Mouse (Mus musculus) CH12.LX (cell line): Measurements from ENCODE around the gene Stx8. TPM values are rescaled to one million over a fixed set of nuclear protein-coding genes. Genes with fewer than 3 reads are reported as not detected.

Source experiments
- DNase-seq: peaks from one replicate; pipeline ENCODE4 v3.0.0-alpha.2; 2013; ENCODE audit errors: extremely low read depth
- H3K27ac ChIP-seq: 2 replicates; pipeline ENCODE4 v1.5.1; 2012; ENCODE audit warnings: low read depth, mild to moderate bottlenecking, control low read depth, moderate library complexity; ENCODE audit not compliant: insufficient read depth
- H3K27me3 ChIP-seq: replicated peaks from 2 replicates; pipeline ENCODE3; 2012; ENCODE audit warnings: inconsistent platforms
- H3K36me3 ChIP-seq, 2 experiments: replicated peaks in 1 of 2; 2 replicates each; pipeline versions ENCODE3 to v1.6.1; 2012; ENCODE audit warnings: inconsistent platforms in 1 of 2, low read length in 1 of 2, mild to moderate bottlenecking in 1 of 2, mixed read lengths in 1 of 2, moderate library complexity in 1 of 2; ENCODE audit not compliant: control insufficient read depth in 1 of 2, insufficient read depth in 1 of 2
- H3K4me1 ChIP-seq, 2 experiments: 2 replicates each; pipeline ENCODE4 v1.6.1; 2012; ENCODE audit warnings: inconsistent platforms in 1 of 2, moderate library complexity in 1 of 2; ENCODE audit not compliant: insufficient read depth in 2 of 2, control insufficient read depth in 1 of 2
- H3K4me2 ChIP-seq: 2 replicates; pipeline ENCODE4 v1.6.1; 2012; ENCODE audit warnings: low read depth, mild to moderate bottlenecking, control low read depth; ENCODE audit not compliant: poor library complexity, insufficient read depth, severe bottlenecking
- H3K4me3 ChIP-seq, 3 experiments: fragments of 150-350 bp in 1 of 3; sonication (generic) in 1 of 3; replicated peaks in 1 of 3; 2 replicates each; pipeline versions ENCODE3 to v1.5.1; 2011 to 2012; ENCODE audit warnings: low read depth in 2 of 3, low read length in 2 of 3, mild to moderate bottlenecking in 2 of 3, moderate library complexity in 2 of 3, control low read depth in 1 of 3, improper control_type of control experiment in 1 of 3, inconsistent platforms in 1 of 3, mixed read lengths in 1 of 3; ENCODE audit not compliant: poor library complexity in 1 of 3
- H3K79me2 ChIP-seq: replicated peaks from 2 replicates; pipeline ENCODE4 v1.6.1; 2012; ENCODE audit warnings: mild to moderate bottlenecking, moderate library complexity; ENCODE audit not compliant: control insufficient read depth, poor library complexity, insufficient read depth, severe bottlenecking; ENCODE audit errors: extremely low read depth
- H3K9ac ChIP-seq: 2 replicates; pipeline ENCODE4 v1.6.1; 2012; ENCODE audit warnings: low read depth, mild to moderate bottlenecking, control low read depth, moderate library complexity; ENCODE audit not compliant: insufficient read depth
- H3K9me3 ChIP-seq: replicated peaks from 2 replicates; pipeline ENCODE3; 2012; ENCODE audit warnings: low read length, inconsistent platforms, mixed read lengths
- BHLHE40 ChIP-seq: IDR thresholded peaks from 2 replicates; pipeline ENCODE4 v1.6.1; 2011; ENCODE audit warnings: mild to moderate bottlenecking, low read depth, low read length, improper control_type of control experiment
- CHD1 ChIP-seq: IDR thresholded peaks from 2 replicates; pipeline ENCODE4 v1.6.1; 2012; ENCODE audit warnings: low read depth, low read length, improper control_type of control experiment, inconsistent platforms
- CHD2 ChIP-seq: IDR thresholded peaks from 2 replicates; pipeline ENCODE4 v1.6.1; 2011; ENCODE audit warnings: low read length, improper control_type of control experiment
- E2F4 ChIP-seq: IDR thresholded peaks from 2 replicates; pipeline ENCODE4 v1.6.1; 2011; ENCODE audit warnings: low read depth, low read length, improper control_type of control experiment; ENCODE audit not compliant: insufficient replicate concordance
- ELF1 ChIP-seq: IDR thresholded peaks from 2 replicates; pipeline ENCODE4 v1.6.1; 2014; ENCODE audit warnings: low read depth, mild to moderate bottlenecking, inconsistent platforms, low read length, improper control_type of control experiment
- EP300 ChIP-seq: IDR thresholded peaks from 2 replicates; pipeline ENCODE4 v1.6.1; 2011; ENCODE audit warnings: low read length, improper control_type of control experiment
- ETS1 ChIP-seq: conservative IDR thresholded peaks from 2 replicates; pipeline ENCODE4 v1.6.1; 2012; ENCODE audit warnings: low read depth, mild to moderate bottlenecking, inconsistent platforms, low read length, improper control_type of control experiment, moderate library complexity
- GABPA ChIP-seq: IDR thresholded peaks from 2 replicates; pipeline ENCODE4 v1.6.1; 2012; ENCODE audit warnings: low read depth, low read length, improper control_type of control experiment, inconsistent platforms; ENCODE audit not compliant: insufficient replicate concordance
- HCFC1 ChIP-seq: IDR thresholded peaks from 2 replicates; pipeline ENCODE4 v1.6.1; 2012; ENCODE audit warnings: low read depth, mild to moderate bottlenecking, inconsistent platforms, low read length, improper control_type of control experiment
- IRF4 ChIP-seq: IDR thresholded peaks from 2 replicates; pipeline ENCODE4 v1.6.1; 2014; ENCODE audit warnings: low read depth, mild to moderate bottlenecking, inconsistent platforms, low read length, improper control_type of control experiment
- JUN ChIP-seq: IDR thresholded peaks from 2 replicates; pipeline ENCODE4 v1.6.1; 2011; ENCODE audit warnings: low read depth, mild to moderate bottlenecking, low read length, improper control_type of control experiment, moderate library complexity; ENCODE audit not compliant: insufficient read depth
- JUND ChIP-seq: conservative IDR thresholded peaks from 2 replicates; pipeline ENCODE4 v1.6.1; 2011; ENCODE audit warnings: low read depth, low read length, improper control_type of control experiment
- KAT2A ChIP-seq: IDR thresholded peaks from 2 replicates; pipeline ENCODE4 v1.6.1; 2012; ENCODE audit warnings: low read length, improper control_type of control experiment, inconsistent platforms; ENCODE audit not compliant: insufficient replicate concordance
- MAFK ChIP-seq: IDR thresholded peaks from 2 replicates; pipeline ENCODE4 v1.6.1; 2011; ENCODE audit warnings: low read length, improper control_type of control experiment; ENCODE audit not compliant: insufficient replicate concordance
- MAZ ChIP-seq: IDR thresholded peaks from 2 replicates; pipeline ENCODE4 v1.6.1; 2012; ENCODE audit warnings: low read depth, mild to moderate bottlenecking, inconsistent platforms, low read length, improper control_type of control experiment, moderate library complexity
- MEF2A ChIP-seq: IDR thresholded peaks from 2 replicates; pipeline ENCODE4 v1.6.1; 2014; ENCODE audit warnings: low read depth, mild to moderate bottlenecking, inconsistent platforms, low read length, improper control_type of control experiment, borderline replicate concordance
- NRF1 ChIP-seq: IDR thresholded peaks from 2 replicates; pipeline ENCODE4 v1.6.1; 2014; ENCODE audit warnings: low read depth, mild to moderate bottlenecking, inconsistent platforms, low read length, improper control_type of control experiment, moderate library complexity
- PAX5 ChIP-seq: IDR thresholded peaks from 2 replicates; pipeline ENCODE4 v1.6.1; 2012; ENCODE audit warnings: low read length, inconsistent platforms, mixed read lengths
- POLR2A ChIP-seq: IDR thresholded peaks from 2 replicates; pipeline ENCODE4 v1.6.1; 2011; ENCODE audit warnings: low read depth, mild to moderate bottlenecking, improper control_type of control experiment, low read length
- POLR2AphosphoS2 ChIP-seq: IDR thresholded peaks from 2 replicates; pipeline ENCODE4 v1.6.1; 2011; ENCODE audit warnings: low read depth, low read length, improper control_type of control experiment
- RAD21 ChIP-seq: IDR thresholded peaks from 2 replicates; pipeline ENCODE4 v1.6.1; 2011; ENCODE audit warnings: low read depth, mild to moderate bottlenecking, low read length, improper control_type of control experiment, moderate library complexity
- RCOR1 ChIP-seq: conservative IDR thresholded peaks from 2 replicates; pipeline ENCODE4 v1.6.1; 2012; ENCODE audit warnings: low read depth, mild to moderate bottlenecking, inconsistent platforms, low read length, improper control_type of control experiment
- SIN3A ChIP-seq: IDR thresholded peaks from 2 replicates; pipeline ENCODE4 v1.6.1; 2012; ENCODE audit warnings: low read length, improper control_type of control experiment, inconsistent platforms
- TBP ChIP-seq: conservative IDR thresholded peaks from 2 replicates; pipeline ENCODE4 v1.6.1; 2011; ENCODE audit warnings: low read depth, low read length, improper control_type of control experiment
- TCF12 ChIP-seq: IDR thresholded peaks from 2 replicates; pipeline ENCODE4 v1.6.1; 2014; ENCODE audit warnings: low read depth, mild to moderate bottlenecking, inconsistent platforms, low read length, improper control_type of control experiment
- UBTF ChIP-seq: IDR thresholded peaks from 2 replicates; pipeline ENCODE4 v1.6.1; 2012; ENCODE audit warnings: low read depth, mild to moderate bottlenecking, inconsistent platforms, low read length, improper control_type of control experiment, moderate library complexity
- USF1 ChIP-seq: IDR thresholded peaks from 2 replicates; pipeline ENCODE4 v1.6.1; 2014; ENCODE audit warnings: low read depth, mild to moderate bottlenecking, inconsistent platforms, low read length, improper control_type of control experiment
- ZKSCAN1 ChIP-seq: IDR thresholded peaks from 2 replicates; pipeline ENCODE4 v1.6.1; 2012; ENCODE audit warnings: low read depth, inconsistent platforms, low read length, improper control_type of control experiment, borderline replicate concordance
- ZMIZ1 ChIP-seq: IDR thresholded peaks from 2 replicates; pipeline ENCODE4 v1.6.1; 2012; ENCODE audit warnings: low read depth, mild to moderate bottlenecking, inconsistent platforms, low read length, improper control_type of control experiment
- ZNF384 ChIP-seq: IDR thresholded peaks from 2 replicates; pipeline ENCODE4 v1.6.1; 2012; ENCODE audit warnings: low read depth, low read length, improper control_type of control experiment, inconsistent platforms
- dilution Hi-C: fragments of 300-500 bp; cut with MboI; formaldehyde crosslinking; loops from 2 replicates; pipeline ENCODE4 v1.14.3; 2020; ENCODE audit warnings: low sequenced_read_pairs; ENCODE audit not compliant: extremely low pct_unique_long_range_greater_than_20kb, extremely low pct_ligation_motif_present
- in situ Hi-C: fragments of 300-500 bp; cut with MboI; formaldehyde crosslinking; loops from 3 replicates; pipeline ENCODE4 v1.14.3; 2019; ENCODE audit warnings: low sequenced_read_pairs, low pct_ligation_motif_present, low pct_unique_long_range_greater_than_20kb, mixed read lengths
- polyA plus RNA-seq: library from polyadenylated mRNA; unstranded; fragments of >175 nt; gene quantifications from 2 replicates; pipeline ENCODE4 v1.2.1, GENCODE M21; 2012; ENCODE audit warnings: low read depth; ENCODE audit not compliant: insufficient read length
- total RNA-seq, 2 experiments: library from RNA; depleted of rRNA; stranded (reverse); fragments of 300-350 nt in 1 of 2; fragments of >200 nt in 1 of 2; gene quantifications; 2 replicates each; pipeline ENCODE4 v1.2.3; 2012 to 2014

Gene Stx8
- total and polyA plus RNA-seq, 3 experiments = 31.8 to 57.9 (median 35.2) TPM

GRCm38 (mm10) chr11:68117878-68118660 lies 152.1 kb downstream of the Stx8 start:
- H3K4me1 ChIP-seq = peaks cover 5 to 33% of the 10 kb centered on the region in 2 experiments; a peak in 3 of 4 replicates
- H3K79me2 ChIP-seq = no peaks in the 10 kb centered on the region
- in situ Hi-C loops (no loop called here), dilution Hi-C loops (no loop called here)
- TF ChIP-seq SIN3A = no peak
- TF ChIP-seq MAFK = no peak
- TF ChIP-seq IRF4 = no peak
- TF ChIP-seq EP300 = no peak
- no peak for TF ChIP-seq JUN
- no peak overlapping the region for H3K4me3 ChIP-seq
- H3K4me2 ChIP-seq = no peak overlapping the region
- no peak overlapping the region for H3K9ac ChIP-seq
- no peaks in the 10 kb centered on the region for H3K9me3 ChIP-seq
- no peak overlapping the region for H3K27ac ChIP-seq
- peaks cover 0 to 18% of the 10 kb centered on the region in 2 experiments for H3K36me3 ChIP-seq
- DNase-seq = no peak
- no peaks in the 10 kb centered on the region for H3K27me3 ChIP-seq

- Histone ChIP-seq H3K9me3 (no peaks in the 10 kb centered on the region), H3K27ac (no peak overlapping the region), H3K4me3 (no peak overlapping the region), H3K4me2 (no peak overlapping the region), H3K27me3 (no peaks in the 10 kb centered on the region), H3K79me2 (no peaks in the 10 kb centered on the region), H3K4me1 (peaks cover 5 to 33% of the 10 kb centered on the region in 2 experiments; a peak in 3 of 4 replicates), H3K36me3 (peaks cover 0 to 15% of the 10 kb centered on the region in 2 experiments), H3K9ac (no peak overlapping the region)
- peak; percentile 42 for DNase-seq
- dilution Hi-C loops = no loop called here
- in situ Hi-C loops = no loop called here
- TF ChIP-seq ETS1 (no peak), EP300 (peak; percentile 56; the same call in 1 of the 2 replicates), ZKSCAN1 (no peak), RAD21 (no peak), E2F4 (no peak), CHD2 (no peak), CHD1 (no peak), ZMIZ1 (no peak), ZNF384 (peak; percentile 6; the same call in 1 of the 2 replicates), ELF1 (no peak), SIN3A (no peak), MEF2A (no peak), NRF1 (no peak), TCF12 (no peak), MAZ (no peak), POLR2A (no peak), GABPA (no peak), KAT2A (no peak), JUND (peak; percentile 69), POLR2AphosphoS2 (no peak), PAX5 (no peak), IRF4 (peak; percentile 57; the same call in 1 of the 2 replicates), BHLHE40 (no peak), JUN (no peak), HCFC1 (no peak), USF1 (no peak), TBP (no peak), UBTF (no peak), RCOR1 (no peak), MAFK (no peak)
These were observed 152.7 kb downstream of the Stx8 start for GRCm38 (mm10) chr11:68118679-68119078.
